Mouse (Mus musculus) neural tube, embryonic 13.5 days (tissue): ENCODE measurements at regions not wholly inside any gene's neighbourhood (a gene's known extent, or its start where the extent isn't known, plus 50 kb on each side); places are given as distances from the start of the nearest gene placed in this dataset.

Source experiments
- ATAC-seq: fragments of 200-750 bp; cut with Nextera tagmentation; 2 replicates; pipeline ENCODE4 v1.8.0; 2017; ENCODE audit warnings: low read depth, mild to moderate bottlenecking, moderate TSS enrichment, moderate library complexity
- H3K27ac ChIP-seq: fragments of 300-500 bp; sonication (generic); replicated peaks from 2 replicates; pipeline ENCODE4 v1.5.1; 2015; ENCODE audit warnings: moderate library complexity, mild to moderate bottlenecking, inconsistent platforms
- H3K27me3 ChIP-seq: fragments of 300-500 bp; sonication (generic); 2 replicates; pipeline ENCODE4 v1.6.1; 2015; ENCODE audit warnings: mild to moderate bottlenecking, inconsistent platforms
- H3K36me3 ChIP-seq: fragments of 300-500 bp; sonication (generic); 2 replicates; pipeline ENCODE4 v1.6.1; 2015; ENCODE audit warnings: mild to moderate bottlenecking, inconsistent platforms
- H3K4me1 ChIP-seq: fragments of 300-500 bp; sonication (generic); replicated peaks from 2 replicates; pipeline ENCODE4 v1.6.1; 2015; ENCODE audit warnings: inconsistent platforms
- H3K4me2 ChIP-seq: fragments of 300-500 bp; sonication (generic); 2 replicates; pipeline ENCODE4 v1.6.1; 2015; ENCODE audit warnings: inconsistent platforms, mild to moderate bottlenecking, moderate library complexity
- H3K4me3 ChIP-seq: fragments of 300-500 bp; sonication (generic); 2 replicates; pipeline ENCODE4 v1.5.1; 2015; ENCODE audit warnings: mild to moderate bottlenecking, inconsistent platforms
- H3K9ac ChIP-seq: fragments of 300-500 bp; sonication (generic); 2 replicates; pipeline ENCODE4 v1.6.1; 2015; ENCODE audit warnings: moderate library complexity, mild to moderate bottlenecking, inconsistent platforms
- H3K9me3 ChIP-seq: fragments of 300-500 bp; sonication (generic); 2 replicates; pipeline ENCODE4 v1.6.1; 2016; ENCODE audit warnings: inconsistent platforms
- WGBS: fragments of 180-500 bp; shearing (Covaris S2); methylation state at CpG from one replicate; pipeline ENCODE4 v1.1.7; 2015; 5-methylcytosine and 5-hydroxymethylcytosine counted together

DNA sequence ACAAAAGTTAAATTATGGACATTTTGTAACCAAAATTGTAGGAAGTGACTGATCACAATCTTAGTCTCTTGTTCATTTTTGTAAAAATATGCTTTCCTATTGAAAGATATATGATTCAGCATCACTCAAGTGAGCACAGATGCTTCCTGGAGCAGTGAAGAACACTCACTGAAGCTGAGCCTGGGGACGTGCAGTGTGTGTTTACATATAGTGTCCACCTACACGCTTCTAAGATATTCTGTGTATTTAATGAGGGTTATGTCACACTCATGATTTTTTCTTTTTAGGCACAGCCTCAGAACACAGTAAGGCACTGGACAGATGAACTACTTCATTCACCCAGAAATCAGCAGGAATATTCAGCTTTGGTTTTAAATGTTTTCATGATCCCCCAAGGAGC, 1533.6 kb downstream of the Tbl1xr1 start:
- H3K9ac ChIP-seq: no peak overlapping the region
- no peak for ATAC-seq
- H3K27ac ChIP-seq: no peak overlapping the region
- no peaks in the 10 kb centered on the region for H3K36me3 ChIP-seq
- H3K4me1 ChIP-seq: no peaks in the 10 kb centered on the region
- 74% methylated on average over 2 of the region's 2 CpGs for WGBS
- no peaks in the 10 kb centered on the region for H3K27me3 ChIP-seq
- no peak overlapping the region for H3K4me3 ChIP-seq
- no peak overlapping the region for H3K4me2 ChIP-seq
- no peaks in the 10 kb centered on the region for H3K9me3 ChIP-seq

GRCm38 (mm10) chr3:23658585-23659252, 1485.3 kb downstream of the Naaladl2 start:
- Histone ChIP-seq H3K27me3 (no peaks in the 10 kb centered on the region), H3K27ac (no peak overlapping the region), H3K4me2 (no peak overlapping the region), H3K4me1 (no peaks in the 10 kb centered on the region), H3K36me3 (no peaks in the 10 kb centered on the region), H3K9ac (no peak overlapping the region), H3K9me3 (no peaks in the 10 kb centered on the region), H3K4me3 (no peak overlapping the region)
- WGBS: 87% methylated on average over 2 of the region's 2 CpGs
- no peak for ATAC-seq

DNA sequence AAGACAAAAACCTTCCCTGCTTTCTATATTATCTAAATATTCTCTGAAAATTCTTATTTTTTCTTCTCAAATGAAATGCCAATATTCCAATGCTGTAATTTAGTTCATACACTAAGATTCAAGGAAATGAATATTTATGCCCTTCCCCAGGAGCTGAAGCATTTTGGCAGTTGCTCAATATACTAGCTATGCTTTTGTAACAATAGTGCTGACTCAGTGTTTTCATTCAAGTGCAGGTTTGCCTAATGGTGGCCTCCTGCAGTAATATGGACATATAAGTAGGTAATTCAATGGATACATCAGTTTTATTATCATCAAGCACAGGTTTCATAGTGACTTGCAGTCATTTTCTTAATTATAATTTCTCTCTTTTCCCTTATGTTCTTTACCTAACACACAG, 1437.3 kb downstream of the Naaladl2 start:
- no peak for ATAC-seq
- H3K4me2 ChIP-seq: no peak overlapping the region
- H3K4me3 ChIP-seq: no peak overlapping the region
- H3K9me3 ChIP-seq: no peaks in the 10 kb centered on the region
- H3K9ac ChIP-seq: no peak overlapping the region
- no peaks in the 10 kb centered on the region for H3K4me1 ChIP-seq
- no peaks in the 10 kb centered on the region for H3K36me3 ChIP-seq
- no peaks in the 10 kb centered on the region for H3K27me3 ChIP-seq
- H3K27ac ChIP-seq: no peak overlapping the region
